In the genomic region with DNA sequence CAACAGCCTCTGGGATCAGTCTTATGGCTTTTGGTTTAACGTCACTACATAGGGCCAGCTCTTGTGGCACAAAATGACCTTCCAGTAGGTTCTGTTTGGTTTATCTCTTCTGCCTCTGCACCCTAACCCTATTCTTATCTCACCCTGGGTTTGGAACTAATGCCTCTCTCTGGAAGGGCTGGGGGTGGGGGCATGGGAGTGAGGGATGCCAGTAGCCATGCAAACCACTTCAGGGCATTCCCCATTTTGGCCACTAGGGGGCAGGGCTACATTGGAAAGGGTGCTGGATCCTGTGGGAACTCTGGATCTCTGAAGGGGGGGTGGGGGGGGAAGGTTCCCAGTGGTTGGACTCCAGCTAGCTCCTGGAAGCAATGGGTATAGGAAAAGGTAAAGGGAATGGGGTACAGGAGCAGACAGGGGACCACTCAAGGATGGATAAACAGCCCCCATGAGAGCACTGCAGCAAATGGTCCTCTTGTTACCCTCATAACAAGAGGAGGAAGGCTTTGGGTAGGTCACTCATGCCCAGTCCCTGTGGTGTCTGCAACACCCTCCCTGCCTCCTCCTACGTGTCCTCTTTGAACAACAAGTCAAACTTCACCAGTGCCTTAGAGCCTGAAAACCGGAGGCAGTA, we compare ENCODE assay signal across 8 mouse cellular contexts. TPM values are rescaled to one million over a fixed set of nuclear protein-coding genes. Genes with fewer than 3 reads are reported as not detected.
A peak's percentile ranks its signal among the peaks of the same experiment; 100 is the strongest.
DNase-seq lines count a peak whose midpoint lies in the region; ATAC-seq and TF ChIP-seq lines count a peak whose summit lies in the region.
"Had no signal": no experiment of that assay in that cellular context is flagged by ENCODE, and none has a peak within 500 bp of the region (broad histone marks: within the 10 kb centered on the region; RNA-seq: fewer than 3 reads in every experiment).

No protein-coding gene starts in this region.

- H3K4me3 ChIP-seq in hindbrain, embryonic 15.5 days: no peak overlapping the region
- no peak overlapping the region for H3K4me3 ChIP-seq in small intestine, adult 2 months (ENCODE audit: low read depth, low read length)
- H3K4me3 ChIP-seq: limb, embryonic 15.5 days had no signal

- H3K36me3 ChIP-seq in hindbrain, embryonic 15.5 days: peaks cover 72% of the 10 kb centered on the region
- H3K36me3 ChIP-seq in small intestine, adult 2 months (ENCODE audit: control insufficient read depth, insufficient read depth, low read length): peaks cover 9% of the 10 kb centered on the region; the same call in 1 of the 2 replicates

- peak; percentile 79 for DNase-seq in adipocyte (ENCODE audit: low spot score)
- DNase-seq in cerebellum, adult 18-20 months: peak; percentile 58 to 67
- DNase-seq in forelimb bud, embryonic 11.5 days (ENCODE audit: low read depth, low spot score): peak; percentile 37
- DNase-seq in left cerebral cortex, adult 11 months (ENCODE audit: low spot score): peak; percentile 45

- H3K4me1 ChIP-seq in hindbrain, embryonic 15.5 days (replicated peaks): no peaks in the 10 kb centered on the region
- H3K4me1 ChIP-seq in small intestine, adult 2 months (ENCODE audit: control insufficient read depth, insufficient read depth, insufficient read length, low read length): no peaks in the 10 kb centered on the region; the same call in 1 of the 2 replicates

- no peak overlapping the region for H3K9ac ChIP-seq in hindbrain, embryonic 15.5 days
- H3K9ac ChIP-seq: limb, embryonic 15.5 days had no signal

- no peak for TF ChIP-seq POLR2A in small intestine, adult 2 months (IDR thresholded peaks at IDR 0.05; ENCODE audit: low read depth, low read length)

- no peaks in the 10 kb centered on the region for H3K9me3 ChIP-seq in hindbrain, embryonic 15.5 days
- H3K9me3 ChIP-seq: limb, embryonic 15.5 days had no signal

- no peak overlapping the region for H3K27ac ChIP-seq in hindbrain, embryonic 15.5 days (replicated peaks)
- H3K27ac ChIP-seq in small intestine, adult 2 months (ENCODE audit: insufficient read depth, low read depth, low read length): no peak overlapping the region

- H3K4me2 ChIP-seq in hindbrain, embryonic 15.5 days: no peak overlapping the region
- H3K4me2 ChIP-seq: limb, embryonic 15.5 days had no signal

- H3K27me3 ChIP-seq in hindbrain, embryonic 15.5 days: no peaks in the 10 kb centered on the region
- no peaks in the 10 kb centered on the region for H3K27me3 ChIP-seq in small intestine, adult 2 months (ENCODE audit: control insufficient read depth, insufficient read depth, low read length)
- H3K27me3 ChIP-seq: limb, embryonic 15.5 days had no signal

- peak; percentile 84; the same call in 1 of the 2 replicates for TF ChIP-seq CTCF in small intestine, adult 2 months (IDR thresholded peaks at IDR 0.05; ENCODE audit: extremely low read depth, insufficient read length, insufficient replicate concordance, low read depth, low read length)

- 0 out of 2 replicates have a peak, but pooled peaks have one; percentile 45 for ATAC-seq in hindbrain, embryonic 15.5 days (ENCODE audit: low FRiP score, low read depth)
- 0 out of 2 replicates have a peak, but pooled peaks have one; percentile 47 for ATAC-seq in megakaryocyte-erythroid progenitor cell, adult 5-6 weeks (replicated peaks; ENCODE audit: low FRiP score, low TSS enrichment, poor library complexity, severe bottlenecking)

- WGBS in hindbrain, embryonic 15.5 days: 78% methylated on average over 3 of the region's 3 CpGs
- WGBS in small intestine, adult 2 months: 83% methylated on average over 3 of the region's 3 CpGs

RNA-seq across cellular contexts. Expression of a gene that starts 30.9 kb away (rescaled TPM):
- polyA plus RNA-seq in hindbrain, embryonic 15.5 days (2015; fragmentation: Nextera tagmentation; extraction: Ambion mirVana): 109 and 118 TPM in 2 replicates
- 76.3 and 91.8 TPM in 2 replicates for total RNA-seq in megakaryocyte-erythroid progenitor cell, adult 5-6 weeks (2014; fragmentation: Nextera tagmentation)
- 31.9 and 38.9 TPM in 2 replicates for total RNA-seq in megakaryocyte-erythroid progenitor cell, adult 5-6 weeks (2017)
- polyA plus RNA-seq in small intestine, adult 2 months (2012; rRNA removed): 20.8 and 28.8 TPM in 2 replicates
